Mouse (Mus musculus): ENCODE data around the gene Samd8. TPM values are rescaled to one million over a fixed set of nuclear protein-coding genes. Genes with fewer than 3 reads are reported as not detected.

The Samd8 gene
- total RNA-seq, 2 experiments from 2014 or later, result 27.2 to 30.5 TPM

DNA sequence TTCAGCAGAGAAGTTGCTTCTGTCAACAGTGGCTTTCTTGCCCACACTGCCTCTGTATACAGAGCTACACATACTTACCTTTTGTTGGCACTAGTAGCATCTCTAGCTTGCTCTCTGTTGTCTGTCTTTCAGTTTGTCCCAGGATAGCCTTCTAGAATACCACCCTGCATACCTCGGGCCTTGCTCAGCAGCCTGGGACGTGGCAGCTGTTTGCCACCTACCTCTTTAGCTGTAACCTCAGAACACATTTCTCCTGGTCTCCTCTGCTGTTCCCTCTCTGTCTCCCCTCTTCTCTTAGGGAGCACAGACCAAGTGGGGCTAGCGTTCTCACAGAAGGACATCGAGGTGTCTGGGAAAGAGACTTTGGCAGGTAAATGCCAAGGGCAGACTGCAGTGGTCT, 7.9 kb upstream of the Samd8 start:
- intact Hi-C loops (cut with DNase I), result loop anchor here (1.0 to 10.0 kb wide), 3 partner anchors 64 to 688 kb away; partner anchors contain the start of genes Adk and Ap3m1
- no peak for DNase-seq

DNA sequence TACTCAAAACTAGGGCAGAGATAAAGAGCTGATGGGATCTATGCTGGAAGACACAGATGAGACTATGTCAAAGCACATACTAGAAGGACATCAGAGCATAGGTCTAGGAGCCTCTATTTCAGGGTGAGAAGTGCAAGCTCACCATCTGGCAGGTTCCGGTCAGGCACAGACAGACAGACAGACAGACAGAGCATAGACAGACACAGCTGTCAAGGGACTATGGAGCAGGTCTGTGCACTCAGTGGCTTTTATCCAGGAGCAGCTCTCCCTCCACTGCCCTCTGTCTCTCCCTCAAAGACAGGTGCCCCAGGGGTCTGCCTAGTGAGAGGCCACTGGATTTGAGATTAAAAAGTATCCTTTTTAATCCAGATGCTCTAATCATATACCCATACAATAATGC, 6.2 kb upstream of the Samd8 start:
- intact Hi-C loops (cut with DNase I), result loop anchor here (1.0 to 10.0 kb wide), 3 partner anchors 239 to 689 kb away; partner anchors contain the start of genes Adk and Ap3m1
- no peak for DNase-seq

DNA sequence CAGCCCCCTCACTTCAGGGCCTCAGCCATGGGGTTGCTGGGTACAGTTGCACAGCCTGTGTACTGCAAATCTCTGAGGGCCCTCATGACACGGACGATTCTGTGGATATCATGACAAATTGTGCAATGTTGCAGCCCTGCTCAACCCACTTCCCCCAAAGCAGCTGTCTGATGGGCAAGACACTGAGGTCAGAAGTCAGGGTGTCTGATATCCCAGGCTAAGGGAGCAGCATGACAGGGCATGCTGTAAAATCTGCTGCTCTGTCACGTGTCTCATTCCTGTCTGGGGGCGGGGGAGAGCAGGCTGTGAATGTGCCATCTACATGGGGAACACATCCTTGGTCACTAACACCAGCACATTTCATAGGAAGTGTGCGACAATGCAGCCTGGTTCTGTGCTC, 5.2 kb upstream of the Samd8 start:
- DNase-seq, result no peak
- intact Hi-C loops (cut with DNase I), result loop anchor here (10.0 kb wide), 2 partner anchors 240 to 690 kb away; partner anchors contain the start of genes Adk and Ap3m1

DNA sequence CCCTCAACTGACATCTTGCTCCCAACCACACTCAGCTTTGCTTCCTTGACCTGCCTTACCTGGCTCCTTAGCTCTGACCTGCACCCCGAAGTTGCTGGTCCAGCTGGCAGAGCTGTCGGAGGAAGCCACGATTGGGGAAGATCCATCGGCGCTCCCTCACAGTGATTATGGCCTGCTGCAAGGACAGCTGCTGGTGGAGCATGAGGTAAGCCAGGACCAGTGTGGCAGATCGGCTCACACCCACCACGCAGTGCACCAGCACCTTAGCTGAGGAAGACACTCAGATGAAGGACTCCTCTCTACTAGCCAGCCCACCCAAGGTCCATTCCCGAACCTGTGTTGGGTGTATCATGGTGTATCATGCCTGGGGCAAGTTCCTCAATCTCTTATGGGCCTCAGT, 4.1 kb upstream of the Samd8 start:
- DNase-seq, result no peak
- intact Hi-C loops (cut with DNase I), result loop anchor here (10.0 kb wide), 2 partner anchors 241 to 691 kb away; partner anchors contain the start of genes Adk and Ap3m1

DNA sequence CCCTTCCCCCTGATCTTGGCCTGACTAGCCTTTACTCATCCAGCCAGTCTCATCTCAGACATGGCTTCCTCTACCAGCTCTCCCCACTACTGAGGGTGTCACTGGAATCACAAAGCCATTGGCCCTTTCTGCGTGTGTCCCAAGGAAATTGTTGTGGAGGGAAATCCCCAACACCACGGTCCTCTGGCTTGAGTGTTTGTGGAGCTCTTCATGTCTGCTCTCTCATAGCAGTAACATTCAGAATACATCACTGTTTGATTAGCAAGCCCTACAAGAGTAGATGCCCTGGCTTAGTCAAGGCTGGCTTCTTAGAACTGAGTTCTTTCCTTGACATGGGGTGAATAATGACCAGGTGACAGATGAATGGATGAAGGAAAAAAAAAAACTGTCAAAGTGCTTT, 3.5 kb upstream of the Samd8 start:
- DNase-seq, result no peak
- intact Hi-C loops (cut with DNase I), result loop anchor here (10.0 kb wide), 2 partner anchors 242 to 692 kb away; partner anchors contain the start of genes Adk and Ap3m1

DNA sequence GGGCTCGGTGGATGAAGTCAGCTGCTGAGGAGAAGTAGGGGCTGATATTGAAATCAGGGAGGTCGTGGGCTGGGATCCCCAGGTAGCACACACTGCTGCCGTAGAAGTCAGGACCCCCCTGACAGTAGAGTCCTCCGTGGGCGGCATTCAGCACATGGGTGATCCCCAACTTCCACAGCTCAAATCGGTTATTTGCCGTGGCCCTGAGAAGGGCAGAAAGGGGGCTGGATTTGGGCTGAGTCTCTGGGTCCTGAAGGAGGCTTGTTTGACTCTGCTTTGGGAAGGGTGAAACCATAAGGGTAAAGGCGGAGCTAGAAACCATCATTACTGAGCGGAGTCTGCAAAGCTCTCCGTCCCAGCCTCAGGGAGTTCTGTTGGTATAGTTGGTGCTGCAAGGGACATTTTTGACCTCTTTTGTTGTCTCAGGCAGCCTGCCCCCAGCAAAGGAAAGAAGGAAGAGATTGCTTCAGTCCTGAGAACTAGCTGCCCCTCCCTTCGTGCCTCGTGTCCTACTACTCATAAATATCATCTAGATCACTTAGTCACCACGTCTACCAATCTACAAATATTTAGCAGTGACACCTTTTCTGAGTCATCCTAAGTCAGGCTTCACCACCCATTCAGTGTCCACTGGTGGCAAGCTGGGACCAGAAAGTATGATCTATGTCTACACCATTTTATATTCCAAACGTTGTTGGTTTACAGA, 2.7 kb upstream of the Samd8 start:
- intact Hi-C loops (cut with DNase I), result loop anchor here (10.0 kb wide), 2 partner anchors 243 to 693 kb away; partner anchors contain the start of genes Adk and Ap3m1
- DNase-seq, result no peak

DNA sequence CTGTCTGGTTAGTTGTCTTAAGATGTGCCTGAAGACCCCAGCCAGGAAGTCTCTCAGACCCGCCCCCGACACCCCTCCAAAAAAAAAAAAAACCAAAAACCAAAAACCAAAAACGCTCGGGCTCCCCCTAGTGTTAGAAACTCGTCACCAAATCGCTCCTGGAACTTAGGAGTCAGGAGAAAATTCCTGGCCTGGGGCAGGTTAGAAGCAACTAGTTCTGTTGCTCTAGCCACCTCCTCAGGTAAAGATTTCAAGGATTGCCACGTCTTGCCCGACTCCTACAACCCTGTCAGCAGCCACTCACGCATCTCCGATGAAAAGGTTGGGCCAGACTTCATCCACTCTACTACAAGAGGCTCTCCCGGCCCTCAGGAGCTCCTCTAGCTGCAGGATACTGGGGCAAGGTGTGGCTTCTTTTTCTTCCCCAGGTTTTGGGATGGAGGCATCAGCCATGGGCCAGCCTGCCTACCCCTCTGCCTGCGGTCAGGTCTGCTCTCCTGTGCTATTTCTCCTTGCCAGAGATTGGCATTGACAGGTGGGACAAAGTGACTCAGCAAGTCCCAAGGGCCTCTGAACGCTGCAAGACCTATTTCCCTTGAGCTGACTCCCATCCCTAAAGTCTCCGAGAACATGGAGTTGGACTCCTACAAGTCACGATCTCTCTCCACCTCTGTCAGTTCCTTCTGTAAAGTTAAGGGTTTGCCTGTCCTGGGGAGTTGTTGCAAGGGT, 2.0 kb upstream of the Samd8 start:
- intact Hi-C loops (cut with DNase I), result loop anchor here (10.0 kb wide), 2 partner anchors 244 to 694 kb away; partner anchors contain the start of genes Adk and Ap3m1
- peak; percentile 55 to 82 for DNase-seq

DNA sequence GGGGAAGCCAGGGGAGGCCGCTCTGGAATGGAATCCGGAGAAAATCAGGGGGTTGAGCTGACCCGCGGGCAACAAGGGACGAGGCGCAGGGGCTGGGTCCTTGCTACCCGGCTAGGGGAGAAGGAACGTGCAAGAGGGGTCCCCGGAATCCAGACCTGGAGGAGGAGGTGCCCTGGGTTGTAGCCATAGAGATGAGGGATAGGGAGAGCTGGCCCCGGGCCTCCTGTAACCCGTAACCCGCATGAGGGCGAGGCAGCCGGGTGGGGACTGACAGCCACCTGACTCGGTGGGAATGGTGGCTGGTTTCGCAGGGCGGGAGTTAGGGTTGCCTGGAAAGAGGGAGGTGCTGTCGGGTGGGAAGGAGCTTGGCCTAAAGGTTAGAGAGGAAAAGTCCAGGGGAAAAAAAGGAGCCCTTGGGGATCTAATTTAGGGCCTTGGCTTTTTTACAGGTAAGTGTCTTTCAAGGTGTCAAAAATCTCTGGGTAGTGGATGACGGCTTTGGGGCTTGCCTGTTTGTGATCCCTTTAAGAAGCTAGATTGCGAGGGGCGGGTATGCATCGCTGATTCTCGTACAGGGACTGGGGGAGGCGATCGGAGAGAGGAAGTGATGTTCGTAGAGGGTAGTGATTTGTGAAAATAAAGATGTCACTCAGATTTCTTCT, 681 bp downstream of the Samd8 start, which contains the start of gene Dusp13:
Gene Dusp13 (minus strand): TSS at position 301 of the 662 bp plus-strand sequence.
- DNase-seq, result peak; percentile 73 to 78
- intact Hi-C loops (cut with DNase I), result loop anchor here (2.0 to 5.0 kb wide), 3 partner anchors 61 to 98 kb away; partner anchors contain the start of gene Comtd1

DNA sequence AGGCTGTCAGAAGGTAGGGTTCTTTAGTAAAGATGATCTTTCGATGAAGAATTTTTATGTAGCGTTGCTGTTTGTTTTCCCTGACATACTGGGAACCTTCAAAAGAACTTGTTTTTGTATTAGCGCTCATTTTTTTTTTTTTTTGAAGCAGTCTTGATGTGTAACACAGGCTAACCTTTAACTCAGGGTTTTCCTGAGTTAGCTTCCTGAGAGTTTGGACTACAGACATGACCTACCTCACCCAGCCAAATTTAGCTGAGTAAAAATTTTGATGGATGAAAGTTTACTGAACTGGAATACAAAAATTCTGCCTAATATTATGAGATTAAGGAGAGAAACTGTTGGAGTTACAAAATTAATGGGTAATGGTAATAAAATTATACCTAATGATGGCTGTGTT, 2.1 kb downstream of the Samd8 start:
- DNase-seq, result no peak
- intact Hi-C loops (cut with DNase I), result loop anchor here (5.0 kb wide), 2 partner anchors 60 to 80 kb away; no protein-coding TSS in a partner anchor

DNA sequence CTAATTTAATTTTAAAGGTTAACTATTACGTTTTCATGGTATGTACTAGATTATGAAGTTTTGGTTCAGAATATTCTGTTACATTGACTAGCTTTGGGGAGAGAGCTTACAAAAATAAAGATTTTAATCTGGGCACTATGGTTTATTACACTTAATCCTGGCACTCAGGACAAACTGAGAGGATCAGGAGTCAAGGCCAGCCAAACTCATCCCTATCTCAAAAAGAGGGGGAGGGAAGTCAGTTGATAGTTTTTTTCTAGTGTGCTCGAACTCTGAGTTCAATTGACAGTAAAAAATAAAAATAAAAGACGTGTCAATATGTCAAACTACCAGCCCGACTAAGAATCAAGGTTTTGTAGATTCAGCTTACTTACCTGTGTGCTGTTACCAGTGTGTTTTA, 3.0 kb downstream of the Samd8 start:
- intact Hi-C loops (cut with DNase I), result loop anchor here (5.0 kb wide), 2 partner anchors 59 to 79 kb away; no protein-coding TSS in a partner anchor
- DNase-seq, result no peak

DNA sequence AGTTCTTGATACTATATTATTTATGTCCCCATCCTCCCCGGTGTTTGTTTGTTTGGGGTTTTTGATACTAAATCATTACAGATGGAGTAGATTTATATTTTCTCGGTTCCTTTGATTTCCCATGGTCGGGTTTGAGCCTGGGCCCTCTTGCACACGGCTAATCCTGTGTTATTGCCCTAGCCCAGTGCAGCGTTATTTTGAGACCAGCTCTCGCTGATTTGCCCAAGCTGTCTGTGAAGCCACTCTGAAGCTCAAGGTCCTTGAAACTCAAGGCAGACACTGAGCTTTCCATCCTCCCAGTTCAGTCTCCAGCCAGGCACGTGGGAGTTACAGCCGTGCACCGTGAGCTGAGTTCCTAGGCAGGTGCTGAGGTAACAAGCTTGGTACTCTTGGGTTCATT, 11.2 kb downstream of the Samd8 start:
- no peak for DNase-seq
- intact Hi-C loops (cut with DNase I), result no loop called here

DNA sequence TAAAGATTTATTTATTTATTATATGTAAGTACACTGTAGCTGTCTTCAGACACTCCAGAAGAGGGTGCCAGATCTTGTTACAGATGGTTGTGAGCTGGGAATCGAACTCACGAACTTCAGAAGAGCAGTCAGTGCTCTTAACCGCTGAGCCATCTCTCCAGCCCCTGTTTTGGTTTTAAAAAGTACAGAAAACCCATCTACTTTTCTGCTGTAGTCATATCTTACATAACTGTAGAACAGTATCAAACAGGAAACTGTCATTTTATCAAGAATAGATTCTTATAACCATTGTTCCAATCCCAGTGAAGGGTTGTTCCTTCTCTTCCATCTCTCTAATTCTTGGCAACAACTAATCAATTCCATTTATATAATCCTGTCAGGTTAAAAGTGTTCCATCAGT, 13.4 kb downstream of the Samd8 start:
- no peak for DNase-seq
- intact Hi-C loops (cut with DNase I), result no loop called here

DNA sequence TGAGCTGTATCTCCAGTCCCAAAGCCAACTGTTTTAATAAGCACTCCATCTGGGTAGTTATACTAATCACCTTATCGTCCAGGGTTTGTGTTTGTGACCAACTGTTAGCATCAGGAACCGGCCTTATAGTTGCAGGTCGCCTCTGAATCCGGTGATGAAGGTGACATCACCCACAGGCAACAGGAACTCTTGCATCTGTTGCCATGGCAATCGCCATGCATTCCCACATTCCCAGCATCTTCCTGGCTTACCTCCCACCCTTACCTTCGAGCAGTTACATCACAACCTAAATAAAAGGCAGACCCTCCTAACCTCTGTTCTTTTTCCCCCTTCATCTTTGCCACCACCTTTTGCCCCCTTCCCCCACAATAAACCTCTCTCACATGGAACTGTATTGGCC, 14.3 kb downstream of the Samd8 start:
- intact Hi-C loops (cut with DNase I), result no loop called here
- DNase-seq, result no peak

DNA sequence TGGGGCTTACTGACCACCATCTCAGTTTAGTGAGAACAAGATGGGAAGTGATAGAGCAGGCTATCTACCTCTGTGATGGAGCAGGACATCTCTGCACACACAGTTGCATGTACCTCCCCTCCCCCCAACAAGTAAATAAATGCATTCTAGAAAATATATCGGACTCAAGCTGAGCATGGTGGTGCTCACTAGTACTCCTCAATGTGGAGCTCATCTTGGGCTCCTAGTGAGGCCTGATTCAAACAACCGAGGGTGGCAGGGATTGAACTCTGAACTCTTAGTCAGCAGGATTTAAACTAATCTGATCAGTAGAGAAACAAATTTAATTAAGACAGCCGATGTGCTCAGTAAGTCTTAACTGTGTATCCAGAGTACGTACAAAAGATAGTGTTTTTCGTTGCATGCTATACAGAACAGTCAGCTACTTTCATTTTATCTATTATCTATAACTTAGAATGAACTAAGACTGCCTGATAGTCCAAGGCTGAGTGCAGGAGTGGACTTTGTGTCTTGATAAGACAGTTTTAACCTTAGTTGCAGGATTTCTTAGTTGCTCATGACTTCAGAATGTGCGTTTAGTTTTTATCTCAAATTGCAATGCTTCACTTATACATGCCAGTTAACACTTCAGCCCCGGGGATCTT, 15.5 kb downstream of the Samd8 start:
- DNase-seq, result no peak
- intact Hi-C loops (cut with DNase I), result no loop called here

DNA sequence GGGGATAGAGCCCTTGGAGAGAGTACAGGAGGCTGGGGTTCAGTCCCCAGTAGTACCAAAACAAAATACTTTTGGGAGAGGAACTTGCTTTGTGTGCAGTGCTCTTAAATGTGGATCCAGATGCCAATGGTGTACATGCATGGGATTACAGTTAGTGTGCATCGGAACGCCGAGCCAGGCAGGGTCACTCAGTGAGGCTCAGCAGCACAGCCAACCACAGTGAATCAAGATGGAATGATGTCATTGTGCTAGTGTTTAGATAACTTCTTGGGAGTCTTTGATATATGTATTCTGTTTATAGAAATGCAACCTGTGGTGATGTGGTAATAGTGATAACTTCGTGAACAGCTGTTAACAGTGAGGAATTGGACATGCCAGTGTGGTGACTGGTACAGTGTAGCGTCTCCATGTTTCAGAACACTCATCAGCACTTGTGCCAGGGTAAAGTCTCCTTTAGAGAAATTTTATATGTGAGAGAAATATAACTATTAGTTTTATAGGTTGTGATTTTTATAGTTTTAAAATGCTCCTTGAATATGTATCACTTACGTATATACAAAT, 16.1 kb downstream of the Samd8 start:
- no peak for DNase-seq
- intact Hi-C loops (cut with DNase I), result no loop called here

DNA sequence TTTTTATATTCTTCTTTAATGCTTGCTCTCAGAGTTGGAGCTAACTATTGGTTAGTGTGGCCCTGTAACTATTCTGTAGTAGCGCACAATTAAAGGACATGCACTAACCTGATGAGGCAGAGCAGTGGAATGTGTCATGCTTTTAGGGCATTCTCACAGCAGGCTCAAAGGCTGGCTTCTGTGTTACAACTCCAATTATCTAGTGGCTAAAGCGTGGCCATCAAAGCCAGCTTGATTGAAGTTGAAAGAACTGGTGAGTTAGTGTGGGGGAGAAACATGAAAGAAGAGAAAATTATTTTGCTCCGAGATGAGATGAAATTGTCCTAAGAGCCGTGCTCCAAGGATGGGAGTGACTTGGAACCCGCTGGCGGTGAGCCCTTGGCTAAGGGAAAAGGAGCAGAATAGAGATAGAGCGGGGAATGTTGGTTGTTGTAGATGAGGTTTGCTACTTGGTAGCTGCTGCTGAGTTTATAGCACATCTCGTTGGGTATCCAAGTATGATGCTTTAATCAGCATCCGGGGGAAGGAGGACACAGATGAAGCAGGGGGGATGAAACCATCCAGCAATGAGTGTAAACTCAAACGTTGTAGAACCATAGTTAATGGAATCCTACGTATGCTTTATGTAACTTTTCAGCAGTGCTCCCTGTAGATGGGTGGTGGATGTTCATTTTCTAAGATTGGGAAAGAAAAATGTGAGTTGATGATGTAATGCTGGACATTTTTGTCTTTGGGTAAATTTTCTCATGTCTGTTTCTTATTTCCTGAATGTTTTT, 22.4 kb downstream of the Samd8 start:
- peak; percentile 29 for DNase-seq

DNA sequence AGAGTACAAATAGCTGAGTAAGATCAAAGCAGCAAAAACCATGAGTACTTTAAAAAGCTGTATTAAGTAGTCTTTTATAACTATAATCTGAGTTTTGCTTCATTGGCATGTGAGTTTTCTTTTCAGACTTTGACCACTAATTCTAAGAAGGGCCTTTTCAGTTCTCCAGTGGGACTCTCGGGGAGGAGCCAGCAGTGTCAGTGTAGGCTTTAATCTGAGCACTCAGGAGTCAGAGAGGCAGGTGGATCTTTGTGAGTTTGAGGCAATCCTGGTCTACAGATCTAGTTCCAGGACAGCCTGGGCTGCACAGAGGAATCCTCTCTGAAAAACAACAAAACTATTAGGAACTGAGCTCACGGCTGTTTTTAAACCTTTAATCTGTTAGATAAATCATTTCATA, 23.6 kb downstream of the Samd8 start:
- no peak for DNase-seq
- intact Hi-C loops (cut with DNase I), result no loop called here

More for the DNA sequence above, 22.4 kb downstream of the Samd8 start:
- intact Hi-C loops (cut with DNase I), result no loop called here

DNA sequence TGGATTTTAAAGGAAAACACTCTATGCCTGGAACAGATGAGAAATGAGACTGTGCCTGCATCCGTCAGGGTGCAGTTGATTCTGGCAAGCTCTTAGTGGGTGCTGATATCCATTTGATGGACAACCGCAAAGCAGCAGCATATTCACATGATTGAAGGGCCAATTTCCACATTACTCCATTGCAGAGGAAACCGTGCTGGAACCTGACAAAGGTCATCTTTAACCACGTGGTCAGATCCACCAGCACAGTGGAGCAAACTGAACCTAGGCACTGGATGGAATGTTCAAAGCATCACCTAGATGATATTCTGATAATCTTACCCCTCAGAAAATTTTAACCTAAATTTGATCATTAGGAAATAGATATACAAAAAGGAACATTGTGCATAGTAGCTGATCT, 25.9 kb downstream of the Samd8 start:
- intact Hi-C loops (cut with DNase I), result no loop called here
- DNase-seq, result no peak

DNA sequence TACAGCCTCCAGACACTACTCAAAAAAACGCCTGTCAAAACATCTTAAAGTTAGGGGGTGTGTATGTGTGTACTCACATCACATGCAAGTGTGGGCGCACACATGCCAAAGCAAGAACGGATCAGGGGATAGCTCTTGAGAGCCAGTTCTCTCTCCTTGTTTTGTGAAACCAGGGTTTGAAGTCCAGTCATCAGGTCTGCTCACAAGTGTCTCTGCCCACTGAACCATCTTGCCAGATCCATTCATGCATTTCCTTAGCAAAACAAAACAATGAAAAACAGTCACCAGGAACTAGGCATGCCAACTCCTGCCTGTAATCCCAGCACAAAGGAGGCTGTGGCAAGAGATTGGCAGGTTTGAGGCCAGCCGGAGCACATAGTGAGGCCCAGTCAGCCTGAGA, 36.2 kb downstream of the Samd8 start:
- intact Hi-C loops (cut with DNase I), result no loop called here
- DNase-seq, result no peak

Data from heart, postnatal 10 days (tissue).